Mouse (Mus musculus): ENCODE results near the gene Cptp.
A peak's percentile ranks its signal among the peaks of the same experiment; 100 is the strongest.

Cptp gene

GRCm38 (mm10) chr4:155841003-155841454 lies 28.2 kb downstream of the Cptp start:
- DNase-seq (ENCODE audit: low spot score): peak; percentile 71

GRCm38 (mm10) chr4:155840076-155841002 lies 28.9 kb downstream of the Cptp start:
- peak; percentile 12 for DNase-seq (ENCODE audit: low spot score)

GRCm38 (mm10) chr4:155839483-155839910 lies 29.7 kb downstream of the Cptp start, which contains the start of gene Mxra8:
Mxra8 (plus strand) TSS chr4:155839680.
- DNase-seq (ENCODE audit: low spot score): peak; percentile 93

GRCm38 (mm10) chr4:155838187-155839153 lies 30.8 kb downstream of the Cptp start:
- DNase-seq (ENCODE audit: low spot score): no peak

- no peak for DNase-seq (ENCODE audit: low spot score)
These were observed 31.7 kb downstream of the Cptp start for GRCm38 (mm10) chr4:155837404-155838010.

GRCm38 (mm10) chr4:155833836-155834235 lies 35.4 kb downstream of the Cptp start:
- peak; percentile 74 for DNase-seq (ENCODE audit: low spot score)

- no peak for DNase-seq (ENCODE audit: low spot score)
These were observed 36.0 kb downstream of the Cptp start for GRCm38 (mm10) chr4:155833234-155833633.

GRCm38 (mm10) chr4:155832321-155832720 lies 36.9 kb downstream of the Cptp start:
- DNase-seq (ENCODE audit: low spot score): no peak

GRCm38 (mm10) chr4:155831831-155832230 lies 37.4 kb downstream of the Cptp start:
- no peak for DNase-seq (ENCODE audit: low spot score)

GRCm38 (mm10) chr4:155831205-155831766 lies 38.0 kb downstream of the Cptp start, which contains the start of gene Aurkaip1:
Aurkaip1 (plus strand) TSS chr4:155831272.
- DNase-seq (ENCODE audit: low spot score): peak; percentile 99

GRCm38 (mm10) chr4:155830596-155830995 lies 38.6 kb downstream of the Cptp start:
- DNase-seq (ENCODE audit: low spot score): no peak

- DNase-seq (ENCODE audit: low spot score): no peak
These were observed 39.4 kb downstream of the Cptp start for GRCm38 (mm10) chr4:155829866-155830265.

- no peak for DNase-seq (ENCODE audit: low spot score)
These were observed 45.8 kb downstream of the Cptp start for GRCm38 (mm10) chr4:155823443-155823842.

GRCm38 (mm10) chr4:155821025-155821424 lies 48.2 kb downstream of the Cptp start:
- DNase-seq (ENCODE audit: low spot score): peak; percentile 58

- DNase-seq (ENCODE audit: low spot score): no peak
These were observed 51.7 kb downstream of the Cptp start for GRCm38 (mm10) chr4:155817533-155817932.
